Mouse (Mus musculus) lung, postnatal 36 days (tissue): Measurements from ENCODE around the gene Slc36a2.

Experiments used
- DNase-seq: peaks from one replicate; pipeline ENCODE4 v3.0.0; 2022; ENCODE audit warnings: mixed read lengths

Gene Slc36a2

DNA sequence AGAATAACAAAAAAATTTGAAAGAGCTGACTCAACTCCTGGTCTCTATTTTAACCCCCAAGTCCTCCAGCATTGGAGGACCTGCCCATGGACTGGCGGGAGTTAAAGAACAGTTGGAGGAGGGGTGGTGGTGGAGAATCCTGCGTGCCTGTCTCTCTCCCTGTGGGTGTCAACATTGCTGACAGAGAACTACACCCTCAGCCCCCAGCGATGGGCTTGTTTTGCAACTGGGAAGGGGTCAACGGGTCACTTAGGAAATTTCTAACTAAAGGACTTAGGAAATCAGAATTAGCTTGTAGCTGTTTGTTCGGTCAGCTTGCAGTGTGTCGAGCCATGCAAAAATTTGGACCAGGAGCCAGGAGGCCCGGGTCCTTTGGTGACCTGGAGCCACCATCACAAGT lies 1.8 kb downstream of the Slc36a2 start:
- peak; percentile 63 for DNase-seq

DNA sequence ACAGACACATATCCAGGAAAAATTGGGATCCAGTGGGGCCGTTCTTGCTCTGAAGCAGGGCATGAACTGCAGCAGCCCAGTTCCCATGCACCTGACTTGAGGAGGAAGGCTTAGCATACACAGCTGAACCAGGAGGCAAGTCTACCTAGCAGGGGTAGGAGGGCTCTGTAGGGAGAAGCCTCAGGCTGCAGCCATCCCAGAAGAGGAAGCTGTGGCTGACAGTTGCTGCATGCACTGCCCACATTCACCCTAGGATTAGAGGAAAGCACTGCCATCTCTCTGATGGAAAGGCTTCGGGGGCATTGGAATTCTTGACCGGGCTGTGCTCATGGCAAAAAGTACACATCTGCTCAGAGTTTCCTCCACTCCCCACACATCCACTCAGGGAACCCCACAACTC lies 5.0 kb downstream of the Slc36a2 start:
- no peak for DNase-seq

- no peak for DNase-seq
Measured at GRCm38 (mm10) chr11:55178830-55179229, 6.0 kb downstream of the Slc36a2 start.

DNA sequence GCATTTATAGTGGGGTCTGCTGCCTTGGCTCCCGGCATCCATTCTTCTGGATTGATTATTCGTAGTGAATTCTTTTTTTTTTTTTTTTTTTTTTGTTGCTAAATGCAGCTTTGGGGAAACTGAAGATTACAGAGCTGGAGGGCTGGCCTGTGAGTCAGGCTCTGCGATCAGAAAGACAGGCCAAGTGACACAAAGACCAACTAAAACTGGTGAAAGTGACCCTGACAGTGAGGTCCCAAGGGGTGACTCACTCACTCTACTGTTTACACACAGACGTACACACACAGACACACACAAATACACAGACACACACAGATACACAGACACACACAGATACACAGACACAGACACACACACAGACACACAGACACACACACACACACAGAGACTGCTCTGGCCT lies 14.4 kb downstream of the Slc36a2 start:
- DNase-seq: no peak

GRCm38 (mm10) chr11:55168914-55169313 lies 16.0 kb downstream of the Slc36a2 start:
- DNase-seq: no peak

- no peak for DNase-seq
Measured at GRCm38 (mm10) chr11:55168504-55168903, 16.4 kb downstream of the Slc36a2 start.

- no peak for DNase-seq
Measured at GRCm38 (mm10) chr11:55165748-55166147, 19.1 kb downstream of the Slc36a2 start.

DNA sequence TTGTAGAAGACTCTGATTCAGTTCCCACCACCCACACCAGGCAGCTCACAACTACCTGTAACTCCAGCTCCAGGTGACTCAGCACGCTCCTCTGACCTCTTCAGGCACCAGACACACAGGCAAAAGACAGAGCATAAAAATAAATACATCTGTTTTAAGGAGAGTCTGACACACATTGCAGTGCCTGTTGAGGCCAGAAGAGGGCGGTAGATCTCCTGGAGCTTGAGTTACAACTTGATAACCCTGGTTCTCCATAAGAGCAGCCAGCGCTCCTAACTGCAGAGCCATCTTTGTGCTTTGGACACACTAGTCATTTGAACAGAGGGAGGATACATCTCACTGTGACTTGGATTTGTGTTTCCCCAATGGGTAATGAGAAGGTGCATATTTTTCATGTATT lies 20.2 kb downstream of the Slc36a2 start:
- peak; percentile 69 for DNase-seq

GRCm38 (mm10) chr11:55162670-55163069 lies 22.2 kb downstream of the Slc36a2 start:
- DNase-seq: peak; percentile 70

- DNase-seq: peak; percentile 93
Measured at GRCm38 (mm10) chr11:55158785-55159359, 26.0 kb downstream of the Slc36a2 start.

GRCm38 (mm10) chr11:55155070-55155421 lies 29.8 kb downstream of the Slc36a2 start:
- peak; percentile 78 for DNase-seq

DNA sequence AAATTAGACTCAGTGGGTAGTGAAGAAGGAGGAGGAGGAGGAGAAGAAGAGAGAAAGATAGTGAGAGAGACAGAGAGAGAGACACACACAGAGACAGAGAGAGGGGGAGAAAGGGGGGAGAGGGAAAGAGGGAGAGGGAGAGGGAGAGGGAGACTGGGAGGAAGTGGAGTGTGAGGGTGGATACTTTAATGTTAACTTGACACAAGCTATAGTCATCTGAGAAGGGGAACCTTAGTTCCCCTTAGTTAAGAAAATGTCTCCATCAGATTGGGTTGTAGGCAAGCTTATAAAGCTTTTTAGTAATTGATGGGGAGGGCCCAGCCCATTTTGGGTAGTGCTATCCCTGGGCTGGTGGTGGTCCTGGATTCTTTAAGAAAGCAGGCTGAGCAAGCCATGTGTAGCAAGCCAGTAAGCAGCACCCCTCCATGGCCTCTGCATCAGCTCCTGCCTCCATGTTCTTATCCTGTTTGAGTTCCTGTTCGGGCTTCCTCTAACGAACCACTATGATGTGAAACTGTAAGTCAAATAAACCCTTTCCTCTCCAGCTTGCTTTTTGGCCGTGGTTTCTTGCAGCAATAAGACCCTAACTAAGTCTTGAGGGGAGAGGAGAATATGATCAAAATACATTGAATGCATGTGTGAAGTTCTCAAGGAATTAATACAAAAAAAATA lies 30.3 kb downstream of the Slc36a2 start:
- DNase-seq: peak; percentile 10

GRCm38 (mm10) chr11:55151608-55152007 lies 33.3 kb downstream of the Slc36a2 start, which contains the start of gene Slc36a3:
Gene Slc36a3, minus strand, starts transcription at chr11:55151708.
- DNase-seq: no peak

- peak; percentile 10 for DNase-seq
Measured at GRCm38 (mm10) chr11:55148461-55148860, 36.4 kb downstream of the Slc36a2 start.

DNA sequence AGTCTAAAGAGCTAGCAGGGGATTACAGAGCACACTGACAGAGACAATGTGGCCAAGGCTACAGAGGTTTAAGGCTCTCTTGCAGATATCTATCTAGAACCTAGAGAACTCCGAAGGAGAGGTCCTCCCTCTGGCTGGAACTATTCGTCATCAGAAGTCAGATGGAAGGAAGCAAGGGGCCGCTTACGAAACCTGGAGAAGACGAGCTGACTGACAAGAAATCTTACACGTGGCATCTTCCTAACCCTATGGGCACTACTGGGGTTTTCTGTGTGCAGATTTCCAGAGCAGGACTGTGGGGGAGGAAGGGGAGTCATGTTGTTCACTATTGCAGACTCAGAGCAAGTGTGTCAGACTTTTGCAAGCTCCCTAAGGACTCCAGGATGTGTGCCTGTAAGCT lies 37.5 kb downstream of the Slc36a2 start:
- DNase-seq: peak; percentile 32

DNA sequence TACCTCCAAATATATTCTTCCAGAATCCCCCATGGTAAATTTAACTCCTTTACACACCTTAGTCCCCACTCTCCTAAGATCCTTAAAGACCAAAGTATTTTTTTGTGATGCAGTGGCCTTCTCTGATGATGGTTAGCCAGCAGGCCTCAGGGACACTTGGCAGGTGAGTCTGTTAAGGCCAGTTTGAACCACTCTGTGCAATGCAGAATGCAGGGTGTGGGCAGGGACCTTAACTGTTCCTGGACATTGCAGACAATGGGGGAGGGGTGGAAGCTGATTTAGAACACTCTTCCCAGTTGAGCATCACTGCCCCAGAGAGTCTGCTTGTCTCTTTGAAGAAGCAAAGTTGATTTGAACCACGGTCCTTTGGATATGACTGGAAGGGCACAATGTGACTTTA lies 38.0 kb downstream of the Slc36a2 start:
- DNase-seq: no peak

GRCm38 (mm10) chr11:55144011-55144410 lies 40.9 kb downstream of the Slc36a2 start:
- no peak for DNase-seq

GRCm38 (mm10) chr11:55141502-55141901 lies 43.4 kb downstream of the Slc36a2 start:
- no peak for DNase-seq

- DNase-seq: no peak
Measured at GRCm38 (mm10) chr11:55137646-55138045, 47.2 kb downstream of the Slc36a2 start.

GRCm38 (mm10) chr11:55136770-55137547 lies 47.9 kb downstream of the Slc36a2 start:
- DNase-seq: peak; percentile 74

GRCm38 (mm10) chr11:55134871-55135270 lies 50.0 kb downstream of the Slc36a2 start:
- no peak for DNase-seq

- DNase-seq: no peak
Measured at GRCm38 (mm10) chr11:55134407-55134806, 50.5 kb downstream of the Slc36a2 start.

DNA sequence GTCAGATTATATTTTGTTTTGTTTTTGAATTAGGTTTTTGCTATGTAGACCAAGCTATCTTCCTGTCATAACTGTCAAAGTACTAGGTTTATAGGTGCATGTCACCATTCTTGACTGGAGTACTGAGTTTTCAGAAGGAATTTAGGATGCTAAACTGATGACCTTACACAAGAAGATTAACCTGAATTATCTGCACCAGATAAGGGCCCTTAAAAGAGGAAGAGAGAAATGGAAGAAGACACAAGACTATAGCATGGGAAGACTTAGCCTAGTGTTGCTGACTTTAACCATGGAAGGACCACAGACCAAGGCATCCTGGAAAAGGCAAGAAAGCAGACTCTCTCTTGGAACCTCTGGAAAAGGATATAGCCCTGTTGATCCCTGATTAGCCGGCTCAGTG lies 51.7 kb downstream of the Slc36a2 start:
- no peak for DNase-seq

DNA sequence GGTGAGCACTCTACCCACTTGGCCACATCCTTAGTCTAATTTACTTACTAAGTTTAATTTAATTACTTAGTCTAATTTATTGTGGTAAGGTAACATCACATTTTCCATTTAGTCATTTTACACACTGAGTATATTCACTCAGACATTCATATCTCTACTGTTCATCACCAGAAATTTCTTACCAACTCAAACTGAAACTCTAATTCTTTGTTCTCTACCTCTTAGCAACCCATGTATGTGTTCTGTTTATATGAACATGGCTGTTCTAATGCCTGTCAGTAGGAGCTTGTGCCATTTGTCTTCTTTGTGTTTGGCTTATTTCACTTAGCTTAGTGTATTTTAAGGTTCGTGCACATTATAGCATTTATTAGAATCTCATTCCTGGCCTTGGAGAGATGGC lies 52.9 kb downstream of the Slc36a2 start:
- no peak for DNase-seq
